Mouse (Mus musculus): ENCODE measurements at regions not wholly inside any gene's neighbourhood (a gene's known extent, or its start where the extent isn't known, plus 50 kb on each side); places are given as distances from the start of the nearest gene placed in this dataset.

- no peak for TF ChIP-seq POLR2A (IDR thresholded peaks at IDR 0.05; ENCODE audit: insufficient read length, low read depth)
- no peak for TF ChIP-seq CEBPB (IDR thresholded peaks at IDR 0.05; ENCODE audit: insufficient read depth, poor library complexity, severe bottlenecking)
These were observed 336.1 kb upstream of the Plxna2 start for GRCm38 (mm10) chr1:194281941-194282340.

All from myocyte (in vitro differentiated cells).